22 mouse cellular contexts compared by ENCODE assay signal in genomic region chr16:6885617-6886016, GRCm38 (mm10).
DNase-seq lines count a peak whose midpoint lies in the region; ATAC-seq lines count a peak whose summit lies in the region.
"Had no signal": no experiment of that assay in that cellular context is flagged by ENCODE, and none has a peak within 500 bp of the region (broad histone marks: within the 10 kb centered on the region; RNA-seq: fewer than 3 reads in every experiment).

No protein-coding gene starts in this region.

- peak overlapping the region; percentile 45 for H3K27ac ChIP-seq in hindbrain, embryonic 10.5 days
- H3K27ac ChIP-seq in hindbrain, embryonic 16.5 days (ENCODE audit: low read depth, low read length): no peak overlapping the region
- 0 out of 2 replicates have a peak overlapping the region, but pooled peaks have one; percentile 52 for H3K27ac ChIP-seq in midbrain, embryonic 10.5 days (replicated peaks)
- H3K27ac ChIP-seq in midbrain, embryonic 11.5 days (ENCODE audit: low read depth, low read length): no peak overlapping the region
- H3K27ac ChIP-seq: embryonic facial prominence, embryonic 13.5 days; forebrain, embryonic 12.5 days; heart, embryonic 13.5 days; hindbrain, embryonic 12.5 days; hindbrain, postnatal 0 days had no signal

- H3K9ac ChIP-seq in hindbrain, embryonic 16.5 days (ENCODE audit: low read depth, low read length): no peak overlapping the region
- no peak overlapping the region for H3K9ac ChIP-seq in midbrain, embryonic 11.5 days (ENCODE audit: low read length)
- H3K9ac ChIP-seq: embryonic facial prominence, embryonic 13.5 days; forebrain, embryonic 12.5 days; heart, embryonic 13.5 days; hindbrain, embryonic 12.5 days had no signal

- H3K36me3 ChIP-seq in hindbrain, embryonic 10.5 days: no peaks in the 10 kb centered on the region
- no peaks in the 10 kb centered on the region for H3K36me3 ChIP-seq in hindbrain, embryonic 16.5 days (ENCODE audit: control insufficient read depth, insufficient read depth, low read length)
- H3K36me3 ChIP-seq in midbrain, embryonic 10.5 days: no peaks in the 10 kb centered on the region
- no peaks in the 10 kb centered on the region for H3K36me3 ChIP-seq in midbrain, embryonic 11.5 days (ENCODE audit: control insufficient read depth, insufficient read depth, low read length)
- H3K36me3 ChIP-seq: embryonic facial prominence, embryonic 13.5 days; forebrain, embryonic 12.5 days; heart, embryonic 13.5 days; hindbrain, embryonic 12.5 days had no signal

- no peak for DNase-seq in hindbrain, embryonic 10.5 days (ENCODE audit: low spot score)
- no peak for DNase-seq in midbrain, embryonic 10.5 days (ENCODE audit: low spot score)
- no peak for DNase-seq in midbrain, embryonic 11.5 days (ENCODE audit: low spot score, missing footprints)
- DNase-seq in lung, postnatal 25 days (ENCODE audit: low spot score): peak; percentile 10
- DNase-seq in urinary bladder, postnatal 14 days (ENCODE audit: low spot score): no peak
- DNase-seq in gastrocnemius, adult 8-10 months (ENCODE audit: low spot score in 2 of 2): no peak
- DNase-seq: adrenal gland, adult 2 months; adrenal gland, postnatal 25 days; cerebellum, adult 18-20 months; cerebellum, adult 9-11 months; cerebellum, postnatal 36 days; gastrocnemius, postnatal 25 days; heart, adult 11 months; heart, postnatal 36 days had no signal

- no peak overlapping the region for H3K4me3 ChIP-seq in hindbrain, embryonic 10.5 days
- no peak overlapping the region for H3K4me3 ChIP-seq in hindbrain, embryonic 16.5 days (ENCODE audit: low read length)
- H3K4me3 ChIP-seq in midbrain, embryonic 10.5 days: no peak overlapping the region
- no peak overlapping the region for H3K4me3 ChIP-seq in midbrain, embryonic 11.5 days (ENCODE audit: low read depth, low read length)
- H3K4me3 ChIP-seq: embryonic facial prominence, embryonic 13.5 days; forebrain, embryonic 12.5 days; heart, embryonic 13.5 days; hindbrain, embryonic 12.5 days had no signal

- no peaks in the 10 kb centered on the region for H3K27me3 ChIP-seq in hindbrain, embryonic 10.5 days (ENCODE audit: insufficient read depth, poor library complexity, severe bottlenecking)
- no peaks in the 10 kb centered on the region for H3K27me3 ChIP-seq in hindbrain, embryonic 16.5 days (replicated peaks; ENCODE audit: control insufficient read depth, insufficient read depth, low read length)
- H3K27me3 ChIP-seq in midbrain, embryonic 10.5 days (ENCODE audit: low read depth, poor library complexity, severe bottlenecking): no peaks in the 10 kb centered on the region
- no peaks in the 10 kb centered on the region for H3K27me3 ChIP-seq in midbrain, embryonic 11.5 days (ENCODE audit: control insufficient read depth, insufficient read depth, low read length)
- H3K27me3 ChIP-seq: embryonic facial prominence, embryonic 13.5 days; forebrain, embryonic 12.5 days; heart, embryonic 13.5 days; hindbrain, embryonic 12.5 days; Patski had no signal

- no peaks in the 10 kb centered on the region for H3K9me3 ChIP-seq in hindbrain, embryonic 10.5 days
- H3K9me3 ChIP-seq in hindbrain, embryonic 16.5 days (ENCODE audit: control insufficient read depth, low read length): no peaks in the 10 kb centered on the region
- H3K9me3 ChIP-seq in midbrain, embryonic 10.5 days (replicated peaks): no peaks in the 10 kb centered on the region
- no peaks in the 10 kb centered on the region for H3K9me3 ChIP-seq in midbrain, embryonic 11.5 days (ENCODE audit: control insufficient read depth, low read length)
- H3K9me3 ChIP-seq: embryonic facial prominence, embryonic 13.5 days; forebrain, embryonic 12.5 days; heart, embryonic 13.5 days; hindbrain, embryonic 12.5 days had no signal

- H3K4me2 ChIP-seq in hindbrain, embryonic 16.5 days (ENCODE audit: low read length): no peak overlapping the region
- H3K4me2 ChIP-seq in midbrain, embryonic 11.5 days: no peak overlapping the region
- H3K4me2 ChIP-seq: embryonic facial prominence, embryonic 13.5 days; forebrain, embryonic 12.5 days; heart, embryonic 13.5 days; hindbrain, embryonic 12.5 days had no signal

- ATAC-seq in hindbrain, embryonic 16.5 days: no peak
- ATAC-seq in midbrain, embryonic 11.5 days (ENCODE audit: low FRiP score): no peak
- ATAC-seq: forebrain, embryonic 16.5 days; hindbrain, postnatal 0 days; Patski had no signal

- H3K4me1 ChIP-seq in hindbrain, embryonic 10.5 days (replicated peaks): peaks cover 39% of the 10 kb centered on the region
- peaks cover 13% of the 10 kb centered on the region for H3K4me1 ChIP-seq in hindbrain, embryonic 16.5 days (ENCODE audit: control insufficient read depth, insufficient read depth, low read depth, low read length)
- peaks cover 33% of the 10 kb centered on the region for H3K4me1 ChIP-seq in midbrain, embryonic 10.5 days
- H3K4me1 ChIP-seq in midbrain, embryonic 11.5 days (ENCODE audit: control insufficient read depth, insufficient read depth, low read length): peaks cover 3% of the 10 kb centered on the region; the same call in 1 of the 2 replicates
- H3K4me1 ChIP-seq: embryonic facial prominence, embryonic 13.5 days; heart, embryonic 13.5 days had no signal

- WGBS in hindbrain, embryonic 10.5 days: 61% methylated on average over 3 of the region's 3 CpGs
- WGBS in hindbrain, embryonic 16.5 days: 58% methylated on average over 3 of the region's 3 CpGs
- whole genome bisulfite sequencing in midbrain, embryonic 10.5 days: 64% methylated on average over 3 of the region's 3 CpGs
- WGBS in midbrain, embryonic 11.5 days: 64% methylated on average over 3 of the region's 3 CpGs

Comparison
In these comparisons a context has a peak if more than half of its experiments do, and no peak if none do; other contexts are left out.
1. H3K27ac ChIP-seq: peak in hindbrain, embryonic 10.5 days (single experiment) and midbrain, embryonic 10.5 days (single experiment); none in hindbrain, embryonic 16.5 days (single experiment) and midbrain, embryonic 11.5 days (single experiment).